Comparison of ENCODE assay signal across 12 mouse cellular contexts in genomic region chr4:143213571-143213970, GRCm38 (mm10). TPM values are rescaled to one million over a fixed set of nuclear protein-coding genes. Genes with fewer than 3 reads are reported as not detected.
DNase-seq lines count a peak whose midpoint lies in the region.
"Had no signal": no experiment of that assay in that cellular context is flagged by ENCODE, and none has a peak within 500 bp of the region (broad histone marks: within the 10 kb centered on the region; RNA-seq: fewer than 3 reads in every experiment).

No protein-coding gene starts in this region.

- DNase-seq in CD4-positive helper T cell, adult 2 months (ENCODE audit: low read depth, low spot score): peak; percentile 81
- DNase-seq in CD4-positive, CD25-positive, alpha-beta regulatory T cell, adult 2 months (ENCODE audit: low read depth, low spot score): peak; percentile 43
- peak; percentile 80 for DNase-seq in induced T-regulatory cell, adult 2 months (ENCODE audit: low read depth)
- no peak for DNase-seq in lung, postnatal 36 days
- no peak for DNase-seq in retina, embryonic 14.5 days (ENCODE audit: low spot score)
- no peak for DNase-seq in layer of hippocampus, postnatal 25 days (ENCODE audit: extremely low spot score in 1 of 2, low spot score in 1 of 2)
- DNase-seq: adrenal gland, postnatal 25 days; gastrocnemius, adult 2 months; gastrocnemius, postnatal 14 days; heart, adult 11 months; heart, postnatal 10 days; heart, postnatal 4 days had no signal

RNA-seq across cellular contexts. Expression of gene Prdm2, which starts 0.8 kb away (rescaled TPM):
- total RNA-seq in layer of hippocampus, postnatal 25 days (2021): 10 to 100 TPM; 42.2 to 43.1 TPM

Comparison
In these comparisons a context has a peak if more than half of its experiments do, and no peak if none do; other contexts are left out.
1. DNase-seq: peak in CD4-positive helper T cell, adult 2 months (single experiment), CD4-positive, CD25-positive, alpha-beta regulatory T cell, adult 2 months (single experiment) and induced T-regulatory cell, adult 2 months (single experiment); none in lung, postnatal 36 days (single experiment), retina, embryonic 14.5 days (single experiment) and layer of hippocampus, postnatal 25 days (0 of 2).